Mouse (Mus musculus): ENCODE measurements around the gene Phf24.

Gene Phf24

DNA sequence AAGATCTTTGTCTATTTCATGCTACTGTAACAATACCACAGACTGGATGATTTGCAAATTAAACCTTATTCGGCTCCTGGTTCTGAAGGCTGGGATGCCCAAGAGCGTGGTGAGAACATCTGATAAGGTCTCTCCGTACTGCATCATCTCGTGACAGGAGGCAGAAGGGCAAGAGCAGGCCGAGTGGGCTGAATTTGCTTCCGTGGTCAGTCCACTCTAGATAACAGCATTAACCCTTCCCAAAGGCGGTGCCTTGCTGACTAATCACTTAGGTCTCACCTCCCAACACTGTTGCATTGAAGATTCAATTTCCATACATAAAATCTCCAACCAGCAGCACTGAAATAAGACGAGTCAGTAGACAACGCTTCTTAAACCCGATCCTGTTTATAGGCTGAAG lies 3.1 kb upstream of the Phf24 start:
- DNase-seq (ENCODE audit: low read depth in 1 of 2, low spot score in 2 of 2): no peak

DNA sequence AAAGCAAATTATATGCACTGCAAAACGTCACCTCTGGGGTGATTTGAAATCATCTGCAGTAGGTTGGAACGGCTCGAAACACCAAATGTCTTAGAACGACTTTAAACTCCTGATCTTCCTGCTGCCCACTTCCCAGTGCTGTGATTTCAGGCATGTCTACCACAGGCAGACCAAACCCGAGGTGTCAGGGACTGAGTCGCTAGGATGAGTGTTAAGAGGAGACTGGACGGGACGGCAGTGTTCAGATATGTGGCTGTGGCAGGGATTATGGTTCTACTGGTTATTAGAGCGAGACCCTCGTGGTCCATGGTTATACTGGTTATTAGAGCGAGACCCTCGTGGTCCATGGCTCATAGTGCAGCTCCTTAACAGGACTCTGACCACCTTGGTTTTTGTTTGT lies 1.1 kb upstream of the Phf24 start:
- DNase-seq (ENCODE audit: low read depth in 1 of 2, low spot score in 2 of 2): no peak

DNA sequence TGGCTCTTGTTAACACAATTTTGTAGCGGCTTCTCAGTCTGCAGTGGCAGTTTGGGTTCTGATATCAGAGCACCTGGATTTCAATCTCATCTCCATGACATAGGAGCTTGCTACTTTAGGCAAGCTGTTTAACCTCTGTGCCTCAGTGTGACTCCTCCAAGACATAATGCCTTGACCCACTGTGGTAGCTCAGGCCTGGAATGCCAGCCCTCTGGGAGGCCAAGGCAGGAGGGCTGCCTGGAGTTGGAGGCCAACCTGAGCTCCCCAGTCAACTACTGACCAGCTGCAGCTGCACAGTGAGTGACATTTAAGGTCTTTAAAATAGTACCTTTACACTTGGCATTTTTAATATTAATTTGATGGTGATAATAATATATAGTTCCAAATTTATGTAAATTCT lies 494 bp upstream of the Phf24 start:
- no peak for DNase-seq (ENCODE audit: low read depth in 1 of 2, low spot score in 2 of 2)

DNA sequence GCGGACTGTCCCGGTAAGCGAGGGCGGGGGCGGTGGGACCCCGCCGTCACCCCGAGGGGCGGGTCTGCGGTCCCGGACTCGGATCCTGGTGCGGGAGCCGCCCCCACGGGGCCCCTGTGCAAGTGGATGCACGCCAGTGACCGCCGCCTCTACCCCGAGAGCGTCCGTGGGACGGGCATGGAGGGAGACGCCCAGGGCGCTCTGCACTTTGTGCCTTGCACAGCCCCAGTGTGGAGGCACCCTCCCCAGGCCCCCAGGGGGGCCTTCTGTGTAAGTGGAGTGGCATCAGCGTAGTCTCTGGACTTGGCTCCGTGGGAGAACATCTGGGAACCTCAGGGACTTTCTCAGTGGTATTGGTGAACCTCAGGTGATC lies 928 bp downstream of the Phf24 start:
- DNase-seq (ENCODE audit: low read depth in 1 of 2, low spot score in 2 of 2): no peak

DNA sequence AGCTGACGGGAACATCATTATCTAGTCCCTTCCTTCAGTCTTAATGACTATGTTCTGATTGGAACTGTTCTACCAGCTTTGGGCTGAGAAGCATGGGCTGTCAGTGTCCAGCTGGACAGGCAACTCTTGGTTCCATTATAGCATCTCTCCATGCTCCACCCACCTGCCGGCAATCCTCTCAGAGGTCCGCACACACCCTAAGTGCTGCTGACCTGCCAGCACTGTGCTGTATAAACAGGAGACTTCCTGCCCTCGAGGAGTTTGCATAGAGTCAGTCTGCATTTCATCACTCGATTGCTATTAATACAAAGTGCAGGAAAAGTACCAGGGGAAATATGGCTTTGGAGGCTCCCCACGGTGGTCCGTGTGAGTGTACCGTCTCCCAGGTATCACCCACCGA lies 4.3 kb downstream of the Phf24 start:
- DNase-seq (ENCODE audit: low read depth in 1 of 2, low spot score in 2 of 2): no peak

DNA sequence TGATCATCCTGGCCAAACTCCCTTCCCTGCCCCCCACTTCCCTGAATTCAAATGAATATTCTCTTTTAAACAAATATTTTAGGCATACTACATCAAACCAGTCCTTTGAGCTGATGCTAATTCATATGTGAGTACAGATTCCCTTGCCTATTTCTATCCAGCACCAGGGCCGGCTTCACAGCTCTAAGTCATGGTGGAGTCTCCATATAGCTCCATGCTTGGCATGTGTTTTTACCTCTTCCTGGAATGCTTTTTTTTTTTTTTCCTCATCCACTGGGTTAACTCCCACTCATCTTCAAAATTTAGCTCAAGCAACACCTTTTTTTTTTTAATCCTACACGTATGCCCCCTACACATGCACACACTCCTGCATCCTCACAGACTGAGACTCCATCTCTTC lies 5.1 kb downstream of the Phf24 start:
- no peak for DNase-seq (ENCODE audit: low read depth in 1 of 2, low spot score in 2 of 2)

DNA sequence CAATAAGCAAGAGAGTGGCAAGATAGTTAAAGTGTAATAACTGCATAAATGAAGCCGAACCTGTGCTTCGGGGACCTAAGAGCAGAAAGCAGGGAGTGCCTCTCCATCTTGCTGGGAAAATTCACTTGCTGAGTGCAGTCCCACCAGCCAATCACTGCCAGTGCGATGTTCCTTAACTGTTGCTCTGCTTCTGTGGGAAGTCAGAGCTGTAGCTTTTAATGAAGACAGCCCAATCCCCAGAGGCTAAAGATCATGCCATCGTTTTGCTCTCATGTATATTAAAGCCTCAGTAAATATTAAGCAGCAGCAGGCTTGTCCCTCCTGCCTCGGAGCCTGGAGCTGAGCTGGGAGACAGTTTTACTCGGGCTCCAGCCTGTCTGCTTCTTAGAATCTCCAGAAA lies 5.6 kb downstream of the Phf24 start:
- DNase-seq (ENCODE audit: low read depth in 1 of 2, low spot score in 2 of 2): no peak

DNA sequence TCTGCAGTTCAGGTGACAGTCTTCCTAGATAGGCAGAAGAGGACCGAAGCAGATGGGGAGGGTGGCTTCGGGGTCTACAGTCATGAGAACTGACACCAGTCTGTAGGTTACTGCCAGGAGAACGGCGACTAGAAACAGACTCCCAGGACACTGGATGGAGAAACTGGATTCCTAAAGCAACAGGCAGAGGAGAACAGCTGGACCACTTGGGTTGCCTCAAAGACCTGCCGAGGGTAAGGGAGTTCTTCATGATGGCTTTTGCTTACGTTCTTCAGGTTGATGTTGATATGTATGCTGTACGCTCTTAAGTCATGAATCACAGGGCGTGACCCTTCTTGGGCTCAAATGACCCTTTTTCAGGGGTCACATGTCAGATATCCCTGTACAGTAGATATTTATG lies 6.0 kb downstream of the Phf24 start:
- DNase-seq (ENCODE audit: low read depth in 1 of 2, low spot score in 2 of 2): no peak

DNA sequence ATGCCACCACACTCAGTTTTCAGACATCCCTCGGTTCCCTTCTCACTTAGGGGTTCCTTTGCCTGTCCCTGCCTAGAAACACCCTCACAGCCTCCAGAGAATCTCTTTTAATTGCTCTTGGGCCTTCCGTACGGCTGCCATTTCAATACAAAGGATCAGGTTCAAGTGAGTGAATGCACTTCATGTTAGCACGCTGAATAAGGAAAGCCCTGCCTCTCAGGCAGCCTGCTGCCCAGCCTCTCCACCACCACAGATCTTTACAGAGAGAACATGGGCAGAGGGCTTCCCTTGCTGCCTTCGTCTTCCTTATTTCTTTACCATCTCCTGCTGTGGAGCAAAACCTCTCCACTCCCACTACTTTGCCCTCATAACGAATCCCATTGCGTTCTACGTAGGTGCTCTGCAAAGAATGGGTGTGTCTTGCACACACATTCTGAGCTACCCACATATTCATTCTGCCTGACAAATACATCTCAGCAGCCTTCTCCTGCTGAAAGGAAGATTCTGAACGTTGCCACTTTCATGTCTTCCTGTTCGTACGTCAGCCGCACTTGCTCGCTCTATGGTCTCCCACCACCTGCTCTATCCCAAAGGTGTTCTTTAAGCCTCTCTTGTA lies 7.7 kb downstream of the Phf24 start:
- no peak for DNase-seq (ENCODE audit: low read depth in 1 of 2, low spot score in 2 of 2)

DNA sequence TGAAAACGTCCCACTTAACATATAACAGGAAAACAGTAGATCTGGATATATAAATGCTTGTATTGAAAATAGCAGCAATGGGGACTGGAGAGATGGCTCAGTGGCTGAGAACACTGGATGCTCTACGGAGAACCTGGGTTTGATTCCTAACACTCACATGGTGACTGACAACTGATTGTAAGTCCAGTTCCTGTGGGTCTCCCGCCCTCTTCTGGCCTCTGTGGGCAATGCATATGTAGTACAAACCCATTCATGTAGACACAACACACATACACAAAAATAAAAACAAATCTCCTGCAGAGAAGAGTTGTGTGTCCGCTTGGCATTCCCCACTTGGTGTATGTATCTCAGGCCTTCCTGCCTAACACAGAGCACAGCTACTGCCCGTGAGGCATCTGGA lies 11.7 kb downstream of the Phf24 start:
- DNase-seq (ENCODE audit: low read depth in 1 of 2, low spot score in 2 of 2): no peak

DNA sequence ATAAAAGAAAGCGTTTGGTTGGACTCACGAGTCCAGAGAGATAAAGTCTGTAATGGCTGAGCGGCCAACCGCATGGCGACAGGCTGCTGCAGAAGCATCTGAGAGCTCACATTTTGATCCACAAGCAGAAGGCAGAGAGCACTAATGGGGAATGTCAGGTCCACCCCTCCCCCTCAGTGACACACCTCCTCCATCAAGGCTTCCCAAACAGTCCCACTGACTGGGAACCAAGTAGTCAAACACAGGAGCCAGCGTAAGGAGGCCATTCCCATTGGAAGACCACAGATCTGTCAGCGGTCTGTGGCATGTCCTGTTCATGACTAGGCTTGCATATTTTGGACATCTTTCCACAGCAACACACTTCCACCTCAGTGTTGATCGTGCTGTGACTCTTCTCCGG lies 12.5 kb downstream of the Phf24 start:
- no peak for DNase-seq (ENCODE audit: low read depth in 1 of 2, low spot score in 2 of 2)

DNA sequence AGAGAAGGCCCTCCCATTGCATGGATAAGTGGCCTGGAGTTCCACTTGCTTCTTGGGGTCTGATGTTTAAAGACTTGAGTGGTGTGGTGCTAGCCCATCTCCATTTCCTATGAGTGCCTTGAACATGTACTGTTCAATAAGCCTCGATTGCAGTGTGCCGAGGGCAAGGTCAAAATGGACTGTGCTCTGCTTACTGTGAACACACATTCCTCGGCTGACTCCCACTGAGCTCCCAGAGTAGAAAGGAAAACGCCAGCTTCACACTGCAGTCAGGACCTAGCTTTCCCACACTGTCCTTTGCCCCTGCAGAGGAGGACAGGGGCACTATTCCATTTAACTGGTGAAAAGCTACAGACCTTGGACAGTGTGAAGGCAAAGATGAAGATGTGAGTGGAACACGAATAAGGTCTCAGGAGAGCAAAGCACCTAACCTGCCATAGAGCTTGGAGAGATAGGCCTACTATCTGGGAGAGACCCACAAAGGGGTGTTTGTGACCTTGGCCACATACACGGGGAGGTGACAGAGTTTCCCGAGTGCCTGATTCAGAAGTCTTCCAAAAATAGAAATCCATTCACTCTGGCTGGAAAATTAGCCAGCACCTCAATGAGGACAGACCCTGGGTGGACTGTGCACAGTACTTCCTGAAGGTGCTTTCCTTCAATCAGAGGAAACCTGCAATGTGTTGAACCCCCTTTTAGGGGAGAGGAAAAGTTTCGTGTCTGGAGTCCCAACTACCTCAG lies 15.9 kb downstream of the Phf24 start:
- DNase-seq (ENCODE audit: low read depth in 1 of 2, low spot score in 2 of 2): no peak

DNA sequence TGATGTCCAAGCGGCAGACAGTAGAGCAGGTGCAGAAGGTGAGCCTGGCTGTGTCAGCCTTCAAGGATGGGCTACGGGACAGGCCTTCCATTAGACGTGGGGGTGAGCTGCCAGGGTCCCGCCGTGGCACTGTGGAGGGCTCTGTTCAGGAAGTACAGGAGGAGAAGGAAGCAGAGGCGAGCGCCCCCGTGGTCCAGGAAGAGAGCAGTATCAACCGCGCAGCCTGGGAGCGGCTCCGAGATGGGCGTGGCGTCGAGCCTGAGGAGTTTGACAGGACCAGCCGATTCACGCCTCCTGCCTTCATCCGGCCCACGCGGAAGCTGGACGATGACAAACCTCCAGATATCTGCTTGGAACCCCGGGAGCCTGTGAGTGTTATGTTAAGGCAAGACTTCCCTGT lies 17.2 kb downstream of the Phf24 start:
- no peak for DNase-seq (ENCODE audit: low read depth in 1 of 2, low spot score in 2 of 2)

DNA sequence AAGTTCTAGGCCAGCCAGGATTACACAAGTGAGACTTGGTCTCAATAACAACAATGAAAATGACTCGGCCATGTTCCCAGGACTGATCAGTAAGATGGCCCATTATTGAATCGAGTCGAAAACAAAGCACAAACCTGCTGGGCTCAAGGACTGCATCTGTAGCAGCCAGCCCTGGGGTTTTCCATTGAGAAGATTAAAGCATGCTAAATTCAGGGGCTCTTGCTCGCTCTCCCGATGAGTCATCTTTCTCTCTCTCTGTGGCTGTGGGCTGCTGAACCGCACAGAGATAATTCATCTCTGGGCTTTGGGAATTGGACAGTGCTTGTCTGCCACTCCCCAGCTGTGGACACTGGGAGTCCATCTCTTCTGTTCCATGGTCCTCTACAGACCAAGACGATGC lies 24.9 kb downstream of the Phf24 start:
- no peak for DNase-seq (ENCODE audit: low read depth in 1 of 2, low spot score in 2 of 2)

DNA sequence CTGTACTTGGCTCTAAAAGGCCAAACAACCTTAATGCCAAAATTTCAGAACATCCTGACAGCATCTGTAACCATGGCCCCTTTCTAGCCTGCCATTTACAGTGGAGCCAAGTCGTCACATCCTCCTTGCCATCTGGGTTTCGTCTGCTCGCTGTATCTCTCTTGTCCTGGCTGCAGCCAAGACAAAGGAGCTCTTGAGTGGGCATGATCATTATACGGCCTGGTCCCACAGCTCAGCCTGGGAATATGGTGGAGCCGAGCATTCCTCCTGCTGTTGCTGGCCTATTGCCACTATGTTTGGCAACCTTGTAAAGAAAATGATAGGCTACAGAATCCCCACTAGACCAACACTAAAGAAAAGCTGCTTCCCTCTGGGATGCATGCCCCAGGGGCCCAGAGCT lies 26.9 kb downstream of the Phf24 start:
- DNase-seq (ENCODE audit: low read depth in 1 of 2, low spot score in 2 of 2): no peak

DNA sequence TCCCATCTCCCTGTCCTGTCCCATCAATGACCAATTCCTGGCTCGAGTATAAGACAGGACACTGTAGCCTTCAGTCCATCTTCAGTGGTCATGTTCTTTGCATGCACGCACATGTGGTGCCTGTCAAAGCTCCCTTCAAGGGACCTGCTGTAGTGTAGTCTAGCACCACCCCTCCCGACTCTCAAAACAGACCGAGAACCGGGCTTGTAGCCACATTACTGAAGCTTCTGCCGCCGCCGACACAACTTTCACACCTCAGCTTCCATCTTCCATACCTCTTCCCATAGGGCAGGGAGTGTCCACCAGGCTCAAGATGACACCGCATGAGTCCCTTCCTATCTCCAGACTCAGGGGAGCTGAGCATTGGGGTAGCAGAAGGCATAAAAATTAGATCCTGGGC lies 27.7 kb downstream of the Phf24 start:
- DNase-seq (ENCODE audit: low read depth in 1 of 2, low spot score in 2 of 2): no peak

DNA sequence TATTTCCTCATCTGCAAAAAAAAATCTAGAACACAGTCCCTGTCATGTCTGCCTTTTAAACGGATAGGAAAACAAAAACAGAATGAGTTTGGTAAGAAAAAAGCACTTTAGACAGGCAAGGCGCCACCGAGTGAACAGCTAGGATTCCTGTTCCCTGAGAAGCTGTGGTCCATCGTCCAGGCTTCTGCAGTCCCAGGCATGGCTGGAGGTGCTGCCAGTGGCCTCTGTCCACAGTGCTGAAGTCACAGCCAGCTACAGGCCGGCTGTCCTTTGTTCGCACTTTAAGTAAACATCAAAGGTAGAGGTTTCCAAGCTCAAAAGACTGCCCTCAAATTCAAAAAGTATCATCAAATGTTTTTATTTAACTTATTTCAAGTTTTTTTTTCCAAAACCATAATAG lies 28.6 kb downstream of the Phf24 start:
- no peak for DNase-seq (ENCODE audit: low read depth in 1 of 2, low spot score in 2 of 2)

DNA sequence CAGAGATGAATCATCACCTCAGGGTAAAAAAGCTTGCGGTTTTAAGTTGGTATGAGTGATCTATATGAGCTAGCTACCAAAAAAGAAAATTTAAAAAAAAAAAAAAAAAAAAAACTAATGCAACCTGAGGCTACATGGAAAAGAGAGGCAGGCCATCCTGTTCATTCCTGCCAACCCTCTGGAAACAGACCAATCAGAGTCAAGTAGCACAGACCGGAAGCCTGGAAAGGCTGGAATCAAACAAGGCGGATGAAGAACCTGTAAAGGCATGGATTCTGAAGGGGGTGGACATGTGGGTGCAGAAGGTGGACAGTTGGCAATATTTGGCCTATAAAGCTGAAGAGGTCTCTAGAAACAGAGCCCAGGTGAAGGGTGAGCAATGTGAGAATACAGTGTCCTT lies 29.0 kb downstream of the Phf24 start:
- no peak for DNase-seq (ENCODE audit: low read depth in 1 of 2, low spot score in 2 of 2)

DNA sequence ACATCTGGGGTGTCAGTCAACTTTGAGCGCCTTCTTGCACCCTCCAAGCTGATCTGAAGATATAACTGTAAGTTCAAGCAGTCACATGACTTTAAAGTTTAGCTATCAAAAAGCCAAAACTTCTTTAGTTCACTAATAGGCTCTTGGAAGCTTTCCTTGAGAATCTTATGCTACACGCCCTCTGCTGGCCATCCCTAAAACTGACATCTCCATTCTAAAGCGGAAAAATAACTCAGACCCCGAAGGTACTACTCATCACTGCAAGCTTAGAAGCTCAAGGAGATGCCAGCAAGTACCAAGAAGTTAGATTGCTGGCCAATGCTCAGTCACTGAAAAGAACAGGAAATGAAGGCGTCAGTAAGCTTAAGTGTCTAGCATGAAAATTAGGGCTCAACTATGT lies 29.5 kb downstream of the Phf24 start:
- DNase-seq (ENCODE audit: low read depth in 1 of 2, low spot score in 2 of 2): peak in 1 of 2 experiments; percentile 15

DNA sequence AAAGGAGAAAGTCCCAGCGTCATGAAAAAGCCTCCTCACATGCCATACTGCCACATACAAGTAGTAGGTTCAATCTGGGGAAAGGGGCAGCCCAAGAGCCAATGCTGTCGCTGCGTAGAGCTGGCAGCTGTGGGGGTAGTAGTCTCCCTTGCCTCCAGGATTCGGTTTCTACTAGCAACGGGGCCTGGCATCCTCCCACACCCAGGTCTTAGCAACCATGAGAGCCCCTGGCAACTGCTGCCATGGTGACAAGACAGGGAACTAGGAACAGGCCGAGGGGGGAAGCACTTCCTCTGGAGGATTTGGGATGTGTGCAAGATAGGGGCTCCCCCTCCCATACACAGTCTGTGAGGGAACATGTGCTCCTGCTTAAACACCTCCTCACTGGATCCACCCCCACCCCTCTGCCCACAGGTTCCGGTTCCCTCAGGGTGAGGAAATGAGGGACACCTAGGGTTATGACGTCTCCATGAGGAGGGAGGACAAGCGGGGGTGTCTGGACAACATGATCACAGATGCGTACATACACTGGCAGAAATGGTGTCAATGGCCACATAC lies 30.4 kb downstream of the Phf24 start:
- DNase-seq (ENCODE audit: low read depth in 1 of 2, low spot score in 2 of 2): peak in 1 of 2 experiments; percentile 23

DNA sequence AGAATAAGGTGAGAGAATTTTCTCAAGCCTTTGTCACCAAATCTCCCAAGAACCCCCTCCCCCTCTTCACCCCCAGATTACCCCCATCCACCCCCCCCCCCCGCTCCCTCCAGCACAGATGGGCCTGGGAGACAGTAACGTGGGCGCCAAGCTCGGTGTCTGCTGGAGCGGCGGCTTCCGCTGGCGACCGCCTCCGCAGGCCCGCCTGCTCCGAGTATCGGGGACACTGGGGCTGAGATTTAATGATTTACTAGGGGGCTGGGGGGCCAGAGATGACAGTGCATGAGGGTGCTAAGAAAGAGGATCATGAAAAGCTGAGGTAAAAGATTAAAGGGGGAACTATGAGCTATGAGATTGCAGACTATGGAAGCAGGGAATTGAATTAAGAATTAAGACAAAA lies 32.1 kb downstream of the Phf24 start:
- no peak for DNase-seq (ENCODE audit: low read depth in 1 of 2, low spot score in 2 of 2)

DNA sequence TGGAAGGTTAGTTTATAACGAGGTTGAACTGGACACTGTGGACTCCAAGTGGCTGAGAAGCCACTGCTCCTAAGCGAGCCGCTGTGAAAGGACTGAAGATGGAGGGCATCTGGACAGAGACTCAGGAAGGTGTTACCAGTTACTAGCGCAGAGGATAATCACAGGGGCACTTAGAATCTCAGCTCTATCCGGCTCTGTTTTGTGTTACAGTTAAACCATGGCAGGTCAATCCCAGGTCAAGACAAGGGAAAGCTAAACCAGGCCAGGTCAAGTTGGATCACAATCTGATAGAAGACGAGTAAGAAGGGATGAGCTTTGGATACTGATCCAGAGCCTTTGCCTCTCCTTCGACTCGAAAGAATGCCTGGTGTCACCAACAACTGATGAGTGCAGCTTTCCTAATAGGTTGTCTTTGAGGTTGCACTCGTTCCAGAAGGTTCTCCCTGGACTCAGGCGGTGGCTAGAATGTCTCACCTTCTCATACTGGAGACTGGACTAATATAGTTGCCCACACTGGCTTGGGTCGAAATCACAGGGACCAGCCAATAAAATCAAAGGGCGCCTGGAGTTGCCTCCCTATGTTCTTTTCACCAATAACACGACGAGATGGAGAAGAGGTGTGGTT lies 32.7 kb downstream of the Phf24 start:
- DNase-seq (ENCODE audit: low read depth in 1 of 2, low spot score in 2 of 2): no peak

DNA sequence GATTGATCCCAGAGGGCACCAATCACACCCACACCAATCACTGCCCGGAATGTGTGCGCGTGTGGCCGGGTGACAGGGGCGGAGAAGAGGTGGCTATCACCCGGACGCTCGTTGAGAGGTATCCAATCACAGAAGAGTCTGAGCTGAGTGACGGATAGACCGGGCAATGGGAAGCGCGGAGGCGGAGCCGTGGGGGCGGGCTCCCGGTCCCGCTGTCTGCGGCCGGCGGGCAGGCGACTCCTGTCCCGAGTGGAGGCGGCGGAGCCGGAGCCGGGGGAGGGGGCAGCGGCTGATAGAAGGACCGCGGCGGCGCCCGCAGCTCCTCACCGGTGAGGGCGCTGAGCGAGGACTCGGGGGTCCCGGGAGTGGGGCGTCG lies 33.2 kb downstream of the Phf24 start, which contains the start of gene Dnajb5:
Dnajb5 (plus strand) TSS at position 139 of the 376 bp plus-strand sequence.
- peak; percentile 88 to 97 for DNase-seq (ENCODE audit: low read depth in 1 of 2, low spot score in 2 of 2)
